Mouse (Mus musculus) adrenal gland (tissue): Measurements from ENCODE around the gene Hyal1.

Source experiments
- intact Hi-C: fragments of 180-260 bp; cut with DNase I; formaldehyde crosslinking; loops from one replicate; pipeline ENCODE4 v1.15.1; 2025

The Hyal1 gene

DNA sequence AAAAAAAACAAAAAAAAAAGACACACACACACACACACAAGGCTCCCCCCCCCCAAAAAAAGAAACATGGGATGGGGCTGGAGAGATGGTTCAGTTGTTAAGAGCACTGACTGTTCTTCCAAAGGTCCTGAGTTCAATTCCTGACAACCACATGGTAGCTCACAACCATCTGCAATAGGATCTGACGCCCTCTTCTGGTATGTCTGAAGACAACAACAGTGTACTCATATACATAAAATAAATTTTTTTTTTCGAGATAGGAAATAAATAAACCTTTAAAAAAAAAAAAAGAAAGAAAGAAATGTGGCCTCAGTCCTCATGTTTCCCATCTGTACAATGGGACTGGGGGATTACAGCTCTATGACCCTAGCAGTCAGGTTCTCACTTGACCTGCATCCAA, 40.7 kb downstream of the Hyal1 start:
- intact Hi-C loops = no loop called here

DNA sequence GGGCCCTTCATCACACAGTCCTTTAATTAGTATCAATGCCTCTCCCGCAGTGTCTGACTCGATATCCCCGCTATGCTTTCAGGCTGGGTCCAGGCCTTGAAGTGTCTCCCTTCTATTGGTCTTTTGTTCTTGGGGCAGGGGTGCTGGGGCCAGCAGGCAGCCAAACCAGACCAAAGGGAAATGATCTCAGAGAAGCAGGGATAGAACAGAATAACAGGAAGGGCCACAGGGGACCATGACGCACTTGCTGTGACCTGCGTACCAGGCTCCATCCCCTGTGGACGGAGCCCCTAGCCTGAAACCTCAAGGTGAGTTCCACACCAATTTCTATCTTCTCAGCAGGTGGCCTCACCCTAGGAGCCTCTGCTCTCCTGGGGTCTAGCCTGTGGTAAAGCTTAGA, 41.4 kb downstream of the Hyal1 start:
- intact Hi-C loops = no loop called here

DNA sequence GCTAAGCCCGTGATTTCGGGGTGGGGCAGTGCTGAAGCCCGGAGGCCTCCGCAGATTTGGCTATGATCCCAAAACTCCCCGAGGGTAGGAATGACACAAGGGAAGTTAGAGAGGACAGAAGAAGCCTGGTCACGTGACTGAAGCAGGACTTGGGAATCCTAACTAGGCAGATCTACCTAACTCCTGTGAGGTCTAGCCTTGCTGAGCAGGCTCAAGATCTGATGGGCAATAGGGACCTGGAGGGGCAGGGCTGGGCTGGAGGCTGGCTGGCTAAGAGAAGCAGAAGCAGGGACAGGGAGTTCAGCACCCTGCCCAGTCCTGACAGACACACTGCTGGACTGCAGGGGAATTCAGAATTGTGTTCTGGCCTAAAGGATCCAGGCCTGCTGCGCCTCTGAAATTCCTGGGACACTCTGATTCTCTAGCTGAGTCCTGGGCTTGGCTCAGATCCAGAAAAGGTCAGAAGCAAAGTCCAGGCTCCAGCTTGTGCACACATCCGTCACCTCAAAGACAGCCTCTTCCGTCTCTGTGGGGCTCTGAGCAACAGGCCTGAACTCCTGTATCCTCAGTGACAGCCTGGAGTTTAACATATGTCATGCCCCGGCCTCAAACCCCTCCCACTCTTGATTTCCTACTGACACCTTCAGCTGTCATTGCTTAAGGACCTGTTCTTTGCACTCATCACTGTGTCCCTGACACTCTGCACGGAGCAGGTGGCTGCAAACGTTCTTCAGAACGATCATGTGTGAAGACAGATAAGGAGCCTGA, 42.2 kb downstream of the Hyal1 start:
- intact Hi-C loops = no loop called here

DNA sequence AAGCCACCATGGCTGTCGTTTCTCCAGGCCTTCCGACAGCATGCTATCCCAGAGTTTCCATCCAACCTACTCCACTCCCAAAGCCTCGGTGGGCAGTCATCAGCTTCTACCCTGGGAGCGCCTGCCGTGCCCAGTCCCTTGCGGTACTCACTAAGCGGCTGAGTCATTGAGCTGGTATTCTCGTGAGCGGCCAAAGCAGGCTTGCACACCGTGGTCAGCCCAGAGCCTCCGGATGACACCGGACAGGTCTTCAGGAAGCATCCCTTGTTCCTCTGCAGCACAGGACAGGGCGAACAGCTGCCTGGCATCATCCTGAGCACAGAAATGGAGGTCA, 42.8 kb downstream of the Hyal1 start:
- intact Hi-C loops = no loop called here

DNA sequence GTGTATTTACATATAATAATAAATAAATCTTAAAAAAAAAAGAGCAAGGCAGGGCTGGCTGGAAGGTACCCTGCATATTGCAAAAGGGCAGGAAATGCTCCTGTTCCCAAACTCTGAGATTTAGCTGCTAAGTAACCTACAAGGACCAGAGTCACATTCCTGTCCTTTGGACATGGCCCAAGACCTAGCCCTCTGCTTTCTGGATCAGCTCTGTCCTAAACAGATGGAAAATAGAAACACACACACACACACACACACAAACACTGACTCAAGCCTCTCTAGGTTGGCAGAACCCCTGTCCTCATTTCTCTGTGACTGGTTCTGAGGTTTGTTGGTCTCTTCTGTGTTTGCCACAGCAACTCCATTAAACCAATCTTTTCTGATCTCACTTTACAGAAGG, 44.2 kb downstream of the Hyal1 start:
- intact Hi-C loops = no loop called here

DNA sequence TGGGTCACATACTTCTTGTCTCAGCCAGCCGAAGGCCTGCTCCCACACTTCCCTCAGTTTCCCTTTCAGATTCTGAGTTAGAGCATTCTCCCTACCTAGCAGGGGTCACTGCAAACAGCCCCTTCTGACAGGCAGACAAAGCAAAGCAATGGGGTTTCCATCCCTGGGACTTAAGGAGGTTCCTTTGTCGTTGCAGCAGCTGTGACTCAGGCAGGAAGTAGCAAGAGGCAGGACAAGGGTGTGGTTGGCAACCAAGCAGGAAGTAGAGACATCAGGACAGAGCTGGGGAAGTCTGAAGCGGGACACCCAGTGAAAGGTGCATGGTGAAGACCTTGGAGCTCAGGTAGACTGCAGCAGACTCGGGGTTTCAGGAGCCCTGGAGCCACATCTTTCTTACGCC, 47.8 kb downstream of the Hyal1 start:
- intact Hi-C loops = no loop called here

DNA sequence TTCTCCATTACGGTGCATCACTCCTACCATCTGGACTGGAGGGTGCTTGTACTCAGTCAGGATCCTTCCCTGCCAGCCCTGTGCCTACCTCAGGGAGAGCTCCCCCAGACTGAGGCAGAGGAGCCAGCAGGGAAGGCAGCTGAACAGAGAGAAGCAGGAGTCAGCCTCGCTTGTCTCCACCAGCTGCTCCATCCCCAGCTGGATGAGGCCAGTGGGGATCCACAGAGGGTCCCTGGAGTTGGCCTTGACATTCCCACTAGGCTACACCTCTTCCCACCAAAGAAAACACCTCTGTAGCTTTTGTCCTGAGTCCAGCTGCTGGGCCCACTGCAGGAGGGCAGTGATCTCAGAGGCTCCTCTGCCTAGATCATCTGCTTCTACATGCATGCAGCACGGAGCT, 48.2 kb downstream of the Hyal1 start:
- intact Hi-C loops = no loop called here

DNA sequence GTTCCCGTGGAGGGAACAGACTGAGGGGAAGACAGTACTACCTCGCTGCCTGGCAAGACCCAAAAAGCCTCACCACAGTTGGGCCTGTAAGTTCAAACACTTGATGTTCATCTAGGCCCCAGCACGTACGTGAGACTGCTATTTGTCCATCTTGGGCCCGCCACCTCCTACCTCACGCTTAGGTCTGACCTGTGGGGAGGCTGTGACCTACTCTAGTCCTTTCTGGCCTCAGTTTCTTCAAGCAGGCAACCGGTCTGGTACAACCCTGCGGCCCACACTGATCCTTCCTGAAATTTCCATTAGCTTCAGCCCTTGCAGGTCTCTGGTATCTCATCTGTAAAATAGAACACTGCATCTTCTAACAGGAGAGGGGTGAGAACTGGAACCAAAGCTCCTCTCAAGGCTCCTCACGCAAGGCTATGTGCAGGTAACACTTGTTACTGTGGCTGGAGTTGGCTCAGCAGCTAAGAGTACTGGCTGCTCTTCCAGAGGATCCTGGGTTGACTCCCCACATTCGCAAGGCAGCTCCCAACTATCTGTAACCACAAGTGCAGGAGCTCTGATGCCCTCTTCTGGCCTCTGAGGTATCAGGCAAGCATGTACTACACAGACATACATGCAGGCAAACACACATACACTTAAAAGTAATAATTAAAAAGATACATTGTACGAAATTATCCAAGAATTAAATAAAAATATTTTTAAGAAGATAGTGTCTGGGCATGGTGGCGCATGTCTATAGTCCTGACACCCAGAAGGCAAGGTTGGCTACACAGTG, 48.8 kb downstream of the Hyal1 start:
- intact Hi-C loops = no loop called here

DNA sequence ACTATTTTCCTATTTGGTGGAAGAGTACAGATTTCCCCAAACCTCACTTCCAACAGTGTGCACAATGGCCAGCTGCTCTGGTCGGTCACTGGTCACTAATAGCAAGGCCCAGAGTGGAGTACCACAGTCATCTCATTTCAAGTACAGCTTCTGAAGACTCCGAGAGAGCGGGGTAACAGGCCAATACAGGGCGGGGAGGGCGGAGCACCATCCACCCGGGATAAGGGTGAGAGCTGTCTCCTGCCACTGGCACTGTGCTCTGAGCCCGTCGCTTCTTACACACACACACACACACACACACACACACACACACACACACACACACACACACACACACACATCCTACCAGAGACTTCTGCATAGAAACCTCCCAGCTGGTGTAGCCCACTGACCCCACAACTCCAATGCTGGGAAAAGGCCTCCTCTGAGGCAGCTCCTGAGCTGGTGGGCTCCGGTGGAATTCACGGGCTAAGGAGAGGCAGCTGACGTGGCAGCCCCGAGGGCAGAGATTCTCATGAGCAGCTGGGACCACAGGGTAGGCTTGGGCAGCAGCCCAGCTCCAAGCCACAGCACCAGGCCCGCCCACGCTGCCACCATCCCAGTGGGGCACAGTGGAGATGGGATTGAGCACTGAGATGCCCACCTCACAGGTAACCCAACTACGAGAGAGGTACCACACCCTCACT, 49.6 kb downstream of the Hyal1 start:
- intact Hi-C loops = no loop called here

DNA sequence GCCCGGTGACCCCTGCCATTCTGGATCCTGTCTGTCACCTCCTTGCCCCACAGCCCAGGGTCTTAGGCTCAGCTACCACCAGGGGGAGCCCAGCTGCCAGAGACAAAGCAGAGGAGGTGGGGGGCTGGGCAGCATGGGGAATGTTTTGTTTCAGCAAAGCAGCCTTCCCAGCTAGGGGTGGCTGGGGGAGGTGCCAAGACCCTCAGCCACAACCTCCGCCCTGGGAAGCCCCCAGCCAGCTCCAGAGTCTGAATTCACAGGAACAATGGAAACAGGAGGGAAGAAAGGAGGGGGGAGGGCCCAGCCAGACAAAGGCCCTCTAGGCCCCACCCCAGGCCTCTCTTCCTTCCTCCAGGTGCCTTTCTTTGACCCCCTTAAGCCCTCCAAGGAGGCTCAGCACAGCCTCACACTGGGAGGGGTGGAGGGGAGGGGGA, 50.1 kb downstream of the Hyal1 start:
- intact Hi-C loops = no loop called here

DNA sequence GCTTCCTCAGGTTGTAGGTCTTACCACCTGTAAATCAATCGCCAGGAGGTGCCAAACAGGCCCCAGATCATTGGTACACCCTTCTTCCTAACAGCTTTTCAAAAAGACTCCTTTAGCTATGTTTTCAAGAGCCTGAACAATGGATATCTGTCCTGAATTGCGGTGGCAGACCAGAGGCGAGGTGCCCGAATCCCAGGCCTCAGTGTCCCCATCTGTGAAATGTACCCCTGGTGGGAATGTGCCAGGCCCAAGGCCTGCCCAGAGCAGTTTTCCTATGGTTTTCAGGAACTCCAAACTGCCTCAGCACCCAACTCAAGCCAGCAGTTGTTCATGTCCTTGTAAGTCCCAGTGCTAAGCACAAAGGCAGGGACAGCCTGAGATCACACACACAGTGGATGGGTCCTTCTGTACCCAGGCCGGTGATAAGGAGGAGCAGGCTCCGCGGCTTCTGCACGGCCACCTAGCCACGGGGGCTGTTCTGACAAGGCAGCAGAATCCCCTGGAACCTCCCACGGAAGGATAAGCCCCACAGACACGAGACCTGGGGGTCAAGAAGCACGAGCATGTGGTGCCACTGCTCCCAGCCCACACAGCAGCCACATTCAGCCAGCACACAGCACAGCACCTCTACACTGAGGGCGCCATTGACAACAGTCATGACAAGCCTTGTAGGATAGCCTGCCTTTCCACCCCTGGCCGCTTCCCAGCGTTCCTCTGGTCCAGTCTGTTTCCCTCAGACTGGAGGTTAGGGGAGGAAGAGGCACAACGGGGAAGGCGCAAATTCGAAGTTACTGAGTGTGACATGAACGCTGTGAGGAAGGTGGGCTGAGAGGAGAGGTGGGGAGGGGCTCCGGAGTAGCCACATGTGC, 50.9 kb downstream of the Hyal1 start:
- intact Hi-C loops = no loop called here

DNA sequence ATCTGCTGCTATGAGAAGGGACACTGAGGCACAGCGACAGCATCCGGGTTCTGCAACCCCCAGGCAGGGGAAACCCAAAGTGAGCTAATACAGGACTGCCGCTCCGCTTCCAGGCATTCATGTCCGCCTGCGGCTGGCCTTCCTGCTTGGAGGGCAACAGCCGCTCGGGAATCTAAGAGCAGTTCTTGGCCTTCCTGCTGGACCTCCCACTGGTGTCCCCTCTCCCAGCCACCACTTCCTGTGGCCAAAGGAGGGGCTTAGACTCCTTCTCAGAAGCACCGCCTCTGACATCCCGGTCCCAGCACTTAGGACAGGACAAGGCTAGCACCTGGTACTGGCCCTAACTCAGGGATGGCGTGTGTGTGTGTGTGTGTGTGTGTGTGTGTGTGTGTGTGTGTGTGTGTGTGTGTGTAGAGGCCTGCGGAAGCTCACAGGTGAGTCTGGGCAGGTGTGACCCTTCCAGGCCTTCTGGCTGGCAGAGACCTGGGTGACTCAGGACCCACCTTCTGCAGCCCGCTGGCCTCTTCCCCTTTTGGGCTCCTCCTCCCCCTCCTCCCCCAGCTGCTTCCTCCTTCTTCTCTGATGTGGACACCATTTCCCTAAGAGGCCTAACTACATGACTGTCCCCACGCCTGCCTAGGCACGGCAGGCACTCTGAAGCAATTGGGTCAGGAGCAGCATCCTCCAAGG, 52.1 kb downstream of the Hyal1 start:
- intact Hi-C loops = no loop called here

DNA sequence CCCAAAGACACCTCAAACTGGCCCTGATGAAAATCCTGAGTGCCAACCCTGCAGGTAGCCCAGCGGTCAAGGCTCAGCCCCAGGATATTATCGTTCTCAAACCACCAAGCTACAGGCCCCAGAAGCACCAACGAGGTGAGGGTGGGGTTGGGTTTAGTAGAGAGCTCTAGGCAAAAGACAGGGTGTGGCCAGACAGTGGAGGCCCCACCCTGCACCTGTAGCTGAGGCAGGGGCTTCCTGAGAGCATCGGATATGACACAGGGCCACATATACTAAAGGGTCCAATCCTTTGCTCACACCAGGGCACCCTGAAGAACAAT, 52.6 kb downstream of the Hyal1 start:
- intact Hi-C loops = no loop called here

DNA sequence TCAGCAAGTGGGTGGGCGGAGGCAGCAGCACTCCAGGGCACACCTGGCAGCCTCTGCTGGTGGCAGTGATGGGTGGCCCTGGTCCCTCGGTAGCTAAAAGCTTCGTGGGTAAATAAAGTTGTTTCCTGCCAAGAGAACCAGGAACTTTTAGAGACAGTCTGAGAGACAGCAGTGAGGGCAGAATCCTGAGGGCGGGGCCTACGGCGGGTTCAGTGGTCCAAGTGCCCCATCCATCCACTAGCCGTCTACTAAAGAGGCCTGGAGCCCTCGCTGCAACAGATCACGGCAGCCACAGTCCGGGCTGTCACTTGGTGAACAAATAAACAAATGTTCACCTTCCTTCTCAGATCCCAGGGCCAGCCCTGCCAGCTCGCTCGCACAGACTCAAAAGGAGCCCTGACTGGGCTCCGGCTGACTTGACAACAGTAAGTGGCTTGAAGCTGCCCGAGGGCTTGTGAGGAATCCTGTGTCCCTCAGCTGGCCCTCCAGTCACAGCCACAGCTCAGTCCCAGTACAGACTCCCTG, 53.2 kb downstream of the Hyal1 start:
- intact Hi-C loops = no loop called here

DNA sequence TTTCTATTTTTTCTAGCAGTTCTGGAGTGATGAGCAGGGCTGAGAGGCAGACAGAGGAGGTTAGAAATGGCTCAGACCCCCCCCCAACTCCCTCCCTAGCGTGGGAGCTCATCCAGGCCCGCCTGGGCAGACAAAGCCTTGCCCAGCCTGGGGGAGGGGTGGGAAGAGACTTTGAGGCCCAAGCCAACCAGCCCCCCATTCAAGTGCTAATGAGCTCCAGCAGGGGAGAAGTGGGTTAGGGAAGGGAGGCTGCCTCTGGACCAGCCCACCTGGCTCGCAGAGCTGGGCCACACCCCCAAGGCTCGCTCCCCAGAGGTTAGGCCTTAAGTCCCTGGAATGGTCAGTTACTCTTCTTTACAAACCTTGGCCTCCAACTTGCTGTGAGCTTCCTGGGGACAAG, 53.8 kb downstream of the Hyal1 start:
- intact Hi-C loops = no loop called here
